Mouse (Mus musculus): ENCODE measurements at regions not wholly inside any gene's neighbourhood (a gene's known extent, or its start where the extent isn't known, plus 50 kb on each side); places are given as distances from the start of the nearest gene placed in this dataset.

DNA sequence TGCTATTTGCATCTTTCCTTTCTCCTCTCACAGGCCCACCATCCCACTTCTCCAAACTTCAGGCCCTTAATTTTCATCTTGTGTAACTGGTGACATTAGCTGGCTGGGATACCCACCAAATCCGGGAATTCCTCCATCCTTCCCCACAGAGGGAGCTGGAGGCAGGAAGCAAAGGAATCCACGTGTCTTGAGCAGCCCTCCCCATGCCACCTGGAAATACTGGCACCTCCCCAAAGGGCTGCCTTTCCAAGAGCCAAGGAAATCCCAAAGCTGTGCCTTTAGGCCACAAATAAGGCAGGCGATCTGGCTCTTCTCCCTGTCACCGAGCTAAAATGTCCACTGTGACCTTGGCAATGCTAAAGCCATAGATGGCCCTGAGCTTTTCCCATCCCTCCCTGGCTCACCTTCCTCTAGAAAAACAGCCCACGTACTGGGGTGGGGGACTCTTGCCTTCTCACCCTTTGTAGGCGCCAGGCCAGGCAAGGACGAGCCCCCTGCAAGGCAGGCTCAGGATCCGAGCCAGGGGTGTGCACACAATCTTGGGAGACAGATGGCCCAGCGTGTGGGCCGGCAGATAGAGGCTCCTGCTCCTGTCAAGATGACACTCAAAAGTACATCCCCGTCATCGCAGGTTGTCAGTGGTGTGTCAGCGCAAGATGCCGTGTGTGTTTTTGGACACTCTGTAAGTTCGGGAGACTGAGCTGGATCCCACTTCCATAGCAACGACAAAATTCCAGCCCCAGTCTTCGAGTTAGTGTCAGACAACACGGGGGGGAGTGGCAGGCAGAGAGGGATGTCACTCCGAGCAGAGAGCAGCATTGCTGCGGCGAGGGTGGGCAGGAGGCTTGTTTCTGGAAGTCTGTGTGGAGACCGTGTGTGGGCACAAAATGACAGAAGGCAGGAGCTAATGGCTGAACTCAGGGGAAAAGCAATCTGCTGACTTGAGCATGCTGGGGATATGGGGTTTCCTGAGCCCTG lies 414.4 kb downstream of the Gm45692 start:
- no peak for DNase-seq

DNA sequence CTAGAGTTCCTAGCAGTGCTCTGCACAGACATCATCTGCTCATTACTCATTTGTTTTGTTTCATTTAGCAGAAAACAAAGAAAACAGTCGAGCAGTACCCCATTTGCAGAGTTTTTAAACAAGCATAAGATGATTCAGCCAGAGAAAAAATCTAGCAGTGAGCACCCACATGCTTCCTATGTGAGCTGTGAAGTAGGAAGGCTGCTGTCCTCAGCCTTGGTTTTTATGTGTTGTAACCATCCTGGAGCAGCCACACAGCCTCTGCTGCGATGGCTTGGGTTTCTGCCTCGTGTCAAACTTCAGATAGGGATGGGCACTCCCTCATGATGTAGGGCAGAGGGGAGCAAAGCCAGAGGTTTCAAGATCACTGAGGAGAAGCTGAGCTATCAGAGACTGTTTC lies 416.5 kb downstream of the Gm45692 start:
- no peak for DNase-seq

DNA sequence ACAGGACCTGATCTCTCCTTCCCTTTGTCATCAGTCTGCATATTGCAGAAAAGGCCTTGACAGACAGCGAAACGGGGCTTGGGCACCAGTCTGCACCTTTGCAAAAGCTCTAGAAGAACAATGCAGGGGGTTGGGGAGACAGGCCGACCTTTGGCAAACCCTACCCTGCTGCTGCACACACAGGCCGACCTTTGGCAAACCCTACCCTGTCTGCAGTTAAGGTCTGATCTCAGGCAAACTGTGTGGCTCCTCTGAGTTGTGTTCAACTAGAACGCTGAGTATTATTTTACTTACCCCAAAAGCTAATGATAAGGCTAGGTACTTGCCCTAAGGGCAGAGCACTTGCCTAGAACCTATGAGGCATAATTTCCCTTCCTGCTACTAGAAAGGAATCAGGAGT lies 423.4 kb upstream of the Zfp703 start:
- no peak for DNase-seq

DNA sequence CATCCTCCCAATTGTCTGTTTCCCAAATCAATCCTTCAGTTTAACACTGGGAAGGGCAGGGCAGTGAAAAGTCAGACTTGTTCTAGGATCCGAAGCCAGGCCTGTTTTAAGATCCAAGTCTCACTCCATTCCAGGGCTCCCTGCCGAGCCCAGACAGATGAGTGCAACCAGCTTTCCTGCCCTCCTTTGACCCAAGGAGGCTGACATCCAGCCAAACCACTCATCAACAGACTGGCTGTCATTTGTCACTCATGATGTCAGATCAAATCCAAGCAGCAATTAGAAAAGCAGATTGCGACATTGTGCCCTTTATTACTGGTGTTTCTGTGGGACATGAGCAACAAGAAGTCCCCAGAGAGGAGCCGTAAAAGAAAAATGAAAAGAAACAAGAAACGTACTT lies 417.9 kb upstream of the Zfp703 start:
- DNase-seq = no peak

DNA sequence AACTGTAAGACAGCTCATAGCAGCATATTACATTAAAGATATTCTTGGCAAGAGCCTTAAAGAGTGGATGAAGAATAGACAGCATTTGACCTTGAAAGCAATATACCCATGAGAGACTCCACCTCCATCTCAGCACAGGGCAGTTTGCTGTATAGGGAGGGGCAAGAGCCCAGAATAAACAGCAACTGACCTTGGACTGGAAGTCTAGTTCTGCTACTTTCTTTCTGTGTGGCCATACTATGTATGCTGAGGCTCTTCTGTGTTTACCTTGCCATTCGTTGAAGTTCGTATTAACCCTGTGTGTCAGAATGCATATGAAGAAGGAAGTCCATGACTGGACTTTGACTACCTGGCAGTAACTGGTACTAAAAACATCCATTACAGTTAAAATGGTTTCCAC lies 414.0 kb upstream of the Zfp703 start:
- no peak for DNase-seq

DNA sequence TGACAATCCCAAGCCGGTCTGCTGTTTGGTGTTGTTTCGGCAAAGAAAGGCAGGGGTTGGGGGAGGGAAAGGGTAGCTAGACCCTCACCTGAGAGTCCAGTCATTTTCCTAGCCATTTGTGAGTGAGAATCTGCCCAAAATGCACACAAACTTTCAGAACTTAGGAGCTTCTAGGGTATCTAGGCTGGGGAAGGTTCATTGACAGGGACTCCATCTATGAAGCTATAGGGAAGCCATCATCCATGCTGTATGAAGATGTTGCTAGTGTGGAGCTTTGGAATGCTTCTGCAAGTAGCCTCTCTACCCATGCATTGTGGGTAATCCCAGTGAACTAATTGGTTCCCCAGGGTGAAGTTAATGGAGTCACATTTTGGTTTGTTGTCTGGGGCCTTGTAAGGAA lies 412.9 kb upstream of the Zfp703 start:
- no peak for DNase-seq

DNA sequence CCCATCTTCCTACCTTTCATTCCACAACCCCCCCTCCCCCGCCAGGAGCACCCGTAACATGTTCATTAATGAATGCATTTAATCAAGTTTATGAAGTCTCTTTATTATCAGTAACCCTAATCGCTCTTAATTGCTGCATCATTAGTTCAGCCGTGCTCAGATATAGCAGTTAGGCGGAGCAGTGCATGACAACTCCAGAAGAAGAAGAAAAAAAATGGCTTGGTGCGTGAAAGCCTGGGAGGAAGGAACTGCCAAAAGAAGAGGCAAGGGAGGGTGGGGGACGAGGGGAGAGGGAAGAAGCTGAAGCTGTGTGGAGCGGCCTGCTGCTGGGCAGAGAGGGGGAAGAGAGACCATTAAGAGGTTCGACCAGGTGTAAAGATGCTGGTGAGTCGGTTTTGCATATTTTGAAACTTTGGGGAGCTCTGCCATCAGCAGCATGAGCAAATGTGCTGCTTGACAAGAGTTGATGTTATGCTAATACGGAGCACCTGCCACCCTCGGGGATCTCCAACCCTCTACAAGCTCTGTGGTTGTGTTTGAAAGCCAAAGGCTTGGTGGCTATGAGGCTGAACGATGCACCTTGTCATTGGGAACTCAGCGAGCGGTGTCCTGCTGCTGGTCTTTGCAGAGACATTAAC lies 408.6 kb upstream of the Zfp703 start:
- DNase-seq = no peak

DNA sequence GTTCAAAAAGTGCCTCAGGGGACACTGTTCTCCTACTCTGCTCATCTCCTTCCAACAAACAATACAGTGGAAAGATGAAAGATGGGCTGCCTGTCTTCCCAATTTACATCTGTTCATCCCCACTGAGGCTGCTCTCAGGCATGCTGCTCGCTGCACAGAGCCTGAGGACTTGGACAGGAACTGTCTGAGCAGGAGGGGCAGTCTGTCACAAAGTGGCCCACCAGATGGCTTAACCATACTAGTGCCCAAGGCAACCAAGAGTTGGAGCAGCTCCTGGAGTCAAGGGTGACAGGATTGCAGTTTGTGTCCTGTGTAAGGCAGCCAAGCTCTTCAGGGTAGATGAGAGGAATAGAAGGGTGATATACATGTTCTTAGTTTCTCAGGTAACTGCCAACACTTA lies 388.3 kb upstream of the Zfp703 start:
- DNase-seq = no peak

DNA sequence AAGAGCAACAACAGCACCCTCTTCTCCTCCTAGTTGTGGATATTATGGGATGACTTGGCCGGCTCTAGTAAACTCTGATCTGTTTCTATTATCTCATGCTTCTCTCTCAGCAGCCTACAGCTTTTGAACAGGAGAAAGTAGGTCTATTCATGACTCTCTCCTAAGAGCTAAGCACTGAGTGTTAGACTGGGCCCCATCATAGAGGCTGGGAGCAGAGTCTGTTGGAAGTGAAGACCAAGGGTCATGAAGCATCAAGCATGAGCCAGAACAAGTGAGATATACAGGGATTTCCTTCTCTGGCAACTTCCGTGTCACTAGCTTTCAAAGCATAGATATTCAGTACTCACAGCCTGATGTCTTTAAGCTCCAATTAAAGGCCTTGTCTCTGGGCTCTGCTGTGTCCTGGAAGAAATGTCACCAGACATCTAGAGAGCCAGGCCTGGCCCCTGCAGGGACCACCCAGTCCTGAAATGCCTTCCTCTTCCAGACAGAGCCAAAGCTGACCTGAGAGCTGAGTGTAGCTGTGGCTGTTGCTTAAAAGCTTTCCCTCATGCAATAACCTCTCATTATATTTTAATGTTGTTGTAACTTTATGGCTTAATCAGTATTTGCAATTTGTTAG lies 386.4 kb upstream of the Zfp703 start:
- no peak for DNase-seq

DNA sequence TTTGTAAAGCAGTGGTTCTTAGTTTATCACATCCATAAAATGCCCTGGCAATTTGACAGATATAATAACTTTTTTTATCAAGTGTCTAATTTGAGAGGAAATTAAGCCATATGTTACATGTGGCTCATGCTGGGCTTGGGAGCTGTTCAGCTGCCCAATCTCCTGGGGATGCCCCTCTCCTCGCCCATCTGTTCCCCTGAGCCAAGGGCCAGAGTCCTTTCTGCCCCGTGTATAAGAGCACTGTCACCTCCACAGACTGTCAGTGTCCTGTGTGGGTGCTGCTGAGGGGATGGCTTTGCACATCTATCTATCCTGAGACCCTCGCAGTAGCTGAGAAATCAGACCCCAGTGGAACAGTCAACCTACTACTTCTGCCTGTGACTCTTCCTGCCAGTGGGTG lies 385.9 kb upstream of the Zfp703 start:
- no peak for DNase-seq

DNA sequence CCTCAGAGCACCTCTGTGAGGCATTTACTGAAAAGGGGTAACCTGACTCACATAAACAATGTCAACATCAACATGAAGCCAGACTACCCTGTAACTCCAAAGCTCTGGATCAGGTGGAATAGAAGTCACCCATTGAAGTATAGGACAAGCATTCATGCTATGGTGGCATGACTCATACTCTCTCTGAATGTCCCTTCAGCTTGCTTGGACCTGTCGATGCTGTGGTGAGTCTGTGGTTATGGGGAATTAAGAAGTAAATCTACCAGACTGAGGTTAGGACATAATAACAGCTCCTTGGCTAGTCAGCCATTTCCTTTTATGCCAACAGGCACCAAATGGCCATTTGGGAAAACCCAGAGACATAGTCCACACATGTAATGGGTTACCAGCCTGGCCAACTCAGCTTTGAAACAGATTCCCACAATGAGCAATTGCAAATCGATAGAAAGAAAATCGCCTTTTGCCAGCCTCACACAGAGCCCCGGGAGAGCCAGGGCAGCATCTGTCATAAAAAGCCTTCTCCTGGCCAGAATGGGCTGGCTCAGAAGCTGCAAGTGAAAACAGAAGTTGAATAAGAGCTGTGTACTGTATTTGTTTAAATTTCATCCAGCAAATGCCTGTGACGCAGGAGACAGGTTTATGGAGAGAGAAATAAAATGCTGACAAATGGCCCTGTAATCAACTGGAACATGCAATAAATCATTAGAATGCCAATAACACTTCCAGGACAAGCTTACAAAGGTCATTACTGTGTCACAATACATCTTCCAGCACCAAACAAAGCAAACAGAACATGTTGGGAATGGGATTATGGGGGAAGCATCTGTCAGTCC lies 383.4 kb upstream of the Zfp703 start:
- DNase-seq = no peak

DNA sequence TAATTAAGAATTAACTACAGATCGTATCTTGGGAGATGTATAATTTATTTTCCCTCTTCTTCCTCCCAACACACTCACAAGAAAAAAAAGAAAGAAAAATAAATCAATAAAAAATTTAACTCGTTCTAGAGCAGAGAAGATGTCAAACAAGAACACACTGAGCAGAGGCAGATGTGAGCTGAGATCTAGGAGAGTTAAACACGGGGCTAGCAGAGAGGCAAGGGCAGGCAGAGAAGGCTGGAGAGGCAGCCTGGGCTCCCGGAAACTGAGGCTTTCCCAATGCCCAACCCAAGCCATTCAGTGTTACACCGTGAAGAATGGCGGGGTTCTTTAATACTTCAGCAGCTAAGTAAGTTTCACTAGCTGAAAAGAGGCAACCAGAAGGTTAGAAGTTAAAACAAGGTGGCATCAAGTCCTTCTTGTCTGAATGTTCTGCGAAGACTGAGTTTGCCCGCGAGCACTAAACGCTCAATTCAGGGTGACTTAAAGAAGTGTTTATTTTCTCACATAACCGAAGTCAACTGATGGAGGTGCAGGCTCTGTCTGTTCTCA lies 382.7 kb upstream of the Zfp703 start:
- no peak for DNase-seq

DNA sequence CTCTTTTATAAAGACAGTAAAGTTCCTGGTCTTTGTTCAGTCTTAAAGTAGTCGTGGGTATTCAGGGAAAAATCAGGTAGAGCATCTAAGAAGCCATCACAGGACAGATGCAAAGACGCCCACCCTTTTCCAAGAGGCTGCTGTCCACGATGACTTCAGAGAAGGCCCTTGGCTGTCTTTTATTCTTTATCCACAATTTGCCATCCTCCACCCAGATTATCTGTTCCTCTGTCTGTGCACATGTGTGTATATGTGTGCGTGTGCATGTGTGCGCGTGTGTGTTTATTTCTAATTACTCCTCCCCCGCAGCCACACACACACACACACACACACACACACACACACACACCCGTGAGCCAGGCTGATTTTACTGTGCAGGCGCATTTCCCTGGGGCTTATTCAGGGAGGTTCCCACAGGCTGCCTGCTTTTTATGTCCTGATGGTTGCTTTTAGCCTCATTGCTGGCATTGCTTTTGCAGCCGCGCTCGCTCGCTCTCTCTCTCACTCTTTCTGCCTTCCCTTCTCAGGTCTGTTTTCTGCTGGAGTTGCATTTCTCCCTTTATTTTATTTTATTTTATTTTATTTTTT lies 381.6 kb upstream of the Zfp703 start:
- DNase-seq = no peak

DNA sequence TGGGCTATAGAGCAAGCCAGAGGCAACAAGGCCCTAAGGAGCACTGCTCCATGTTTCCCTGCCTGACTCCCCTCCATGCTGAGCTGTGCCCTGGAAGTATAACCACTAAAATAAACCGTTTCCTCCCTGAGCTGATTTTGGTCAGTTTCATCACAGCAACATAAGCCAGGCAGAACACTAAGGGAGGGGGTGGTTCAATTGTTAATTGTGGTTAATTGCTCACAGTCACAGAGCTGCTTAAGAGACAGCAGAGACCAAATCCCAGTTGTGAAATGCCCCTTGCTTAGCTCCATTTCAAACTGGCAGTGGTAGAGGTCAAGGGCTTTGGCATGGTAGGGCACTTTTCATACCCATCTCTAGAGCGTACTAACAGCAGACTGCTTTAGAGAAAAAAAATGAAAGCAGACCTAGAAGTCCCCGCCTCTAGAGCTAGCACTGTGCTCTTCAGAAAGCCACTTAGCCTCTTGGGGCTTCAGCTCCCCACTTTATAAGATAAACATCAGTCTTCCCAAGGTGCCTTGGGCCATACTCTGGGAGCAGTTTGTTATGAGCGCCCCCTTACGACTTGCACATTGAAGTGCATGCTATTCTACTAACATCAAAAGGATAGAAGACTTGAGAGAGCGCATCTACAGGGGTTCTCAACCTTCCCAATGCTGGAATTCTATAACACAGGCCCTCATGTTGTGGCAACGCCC lies 380.3 kb upstream of the Zfp703 start:
- no peak for DNase-seq

DNA sequence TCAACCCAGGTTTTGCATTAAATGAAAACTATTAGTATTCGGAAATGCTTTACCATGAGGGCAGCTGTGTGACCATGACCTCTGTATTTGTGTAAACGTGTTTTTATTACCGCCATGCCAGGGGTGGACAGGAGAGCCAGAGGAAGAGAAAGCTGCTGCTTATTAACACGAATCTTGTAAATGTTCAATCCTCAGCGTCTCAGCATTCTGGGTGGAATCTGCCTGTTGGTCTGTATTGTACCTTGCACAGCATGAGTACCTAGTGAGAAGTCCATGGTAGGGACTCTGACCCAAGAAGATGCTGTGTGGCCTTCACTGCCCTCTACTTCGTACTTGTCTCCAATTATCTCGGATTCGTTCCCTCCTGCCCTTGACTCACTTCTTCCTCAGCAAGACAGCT lies 378.6 kb upstream of the Zfp703 start:
- DNase-seq = no peak

DNA sequence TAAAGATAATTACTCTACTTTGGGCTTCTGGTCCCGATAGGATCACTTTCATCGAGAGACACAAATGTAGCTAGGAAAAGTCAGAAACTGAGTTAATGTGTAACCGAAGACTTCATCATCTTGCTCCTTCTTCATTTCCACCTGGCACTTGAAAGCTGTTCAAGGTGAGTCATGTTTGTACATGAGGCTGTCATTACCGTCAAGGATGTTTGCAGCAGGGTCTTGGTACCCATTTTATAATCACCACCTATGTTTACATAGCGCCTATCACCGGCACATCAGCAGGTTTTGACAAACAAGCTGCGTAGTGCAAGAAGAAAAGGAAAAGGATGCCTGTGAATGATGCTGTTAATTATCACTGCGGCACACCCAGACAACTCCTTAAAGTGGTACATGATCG lies 377.0 kb upstream of the Zfp703 start:
- DNase-seq = no peak

DNA sequence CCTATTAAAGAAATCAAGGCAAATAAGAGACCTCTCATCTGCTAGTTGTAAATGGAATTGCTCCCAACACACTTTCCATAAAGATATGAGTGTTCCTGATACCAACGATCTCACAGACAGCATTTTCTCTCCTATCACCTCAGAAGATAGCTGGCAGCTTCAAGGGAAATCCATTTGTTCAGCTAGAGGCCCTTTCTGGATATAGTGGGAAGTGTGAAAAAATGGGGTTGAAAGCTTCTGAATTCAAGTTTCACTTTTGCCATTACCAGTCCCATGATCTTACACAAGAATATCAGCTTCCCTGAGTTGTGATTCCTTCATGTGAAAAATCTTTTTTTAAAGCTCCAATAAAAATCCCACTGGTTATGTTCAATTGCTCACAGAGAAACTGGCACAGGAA lies 369.1 kb upstream of the Zfp703 start:
- no peak for DNase-seq

DNA sequence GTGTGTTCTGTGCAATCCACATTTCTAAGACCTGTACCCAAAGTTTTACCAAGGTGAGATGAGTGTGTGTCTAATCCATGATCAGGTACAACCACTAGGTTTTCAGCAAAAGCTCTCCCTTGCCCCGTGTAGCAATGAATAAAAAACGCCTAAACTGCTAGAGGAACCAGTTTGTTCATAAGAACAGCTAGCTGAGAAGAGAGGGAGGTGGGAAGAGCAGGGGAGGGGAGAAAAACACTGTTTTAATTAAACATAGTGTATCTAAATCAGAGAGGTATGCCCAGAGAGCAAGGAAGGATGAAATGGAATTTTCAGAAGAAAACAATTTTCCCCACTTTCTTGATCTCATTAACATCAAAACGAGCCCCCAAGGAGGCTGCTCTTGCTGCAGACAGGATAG lies 368.5 kb upstream of the Zfp703 start:
- DNase-seq = no peak

DNA sequence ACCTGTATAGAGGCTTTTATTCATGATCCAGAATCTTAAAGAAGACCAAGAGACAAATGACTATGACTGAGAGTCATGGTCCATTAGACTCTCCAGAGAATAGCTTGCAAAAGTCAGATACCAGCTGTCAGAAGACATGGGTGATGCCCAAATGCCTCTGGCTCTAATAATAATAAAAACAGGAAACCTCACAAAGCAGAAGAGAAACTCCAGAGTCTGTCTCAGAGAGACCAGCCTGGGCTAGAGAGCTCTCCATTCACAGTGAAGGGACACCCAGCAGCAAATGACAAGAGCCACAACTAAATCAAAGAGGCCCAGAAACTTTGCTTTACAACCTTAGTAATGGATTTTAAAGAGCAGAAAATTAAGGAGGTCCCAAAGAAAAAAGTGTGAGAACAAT lies 365.0 kb upstream of the Zfp703 start:
- DNase-seq = no peak

DNA sequence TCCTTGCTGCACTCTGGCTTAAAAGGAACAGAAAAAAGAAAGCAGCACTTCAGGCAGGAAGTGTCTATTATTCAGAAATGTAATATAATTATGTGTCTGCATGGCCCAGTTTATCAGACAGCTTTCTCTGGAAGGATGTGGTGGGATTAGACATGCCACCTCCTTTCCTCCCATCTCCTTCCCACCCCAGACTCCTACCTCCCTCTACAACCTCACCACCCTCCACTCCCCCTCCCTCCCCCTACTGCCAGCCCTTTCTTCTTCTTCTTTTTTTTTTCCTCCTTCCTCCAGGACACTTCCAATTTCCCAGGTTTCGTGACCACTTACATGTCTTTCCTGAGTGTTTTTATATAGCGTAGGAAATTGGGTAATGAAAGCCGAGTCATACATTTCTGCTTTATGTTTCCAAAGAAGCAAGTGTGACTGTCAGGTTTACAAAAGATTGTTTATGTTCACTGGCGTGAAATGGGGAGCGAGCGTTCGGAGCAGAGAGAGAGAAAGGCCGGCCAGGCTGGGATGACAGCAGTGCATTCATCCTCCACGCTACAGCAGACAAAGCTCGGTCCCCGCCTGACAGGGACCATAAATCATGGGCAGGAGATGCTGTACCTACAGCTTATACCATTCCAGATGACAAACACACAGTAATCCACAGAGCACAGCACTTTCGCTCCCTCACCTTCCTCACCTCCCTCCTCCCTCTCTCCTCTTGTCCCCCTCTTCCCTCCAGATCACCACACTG lies 354.6 kb upstream of the Zfp703 start:
- no peak for DNase-seq

DNA sequence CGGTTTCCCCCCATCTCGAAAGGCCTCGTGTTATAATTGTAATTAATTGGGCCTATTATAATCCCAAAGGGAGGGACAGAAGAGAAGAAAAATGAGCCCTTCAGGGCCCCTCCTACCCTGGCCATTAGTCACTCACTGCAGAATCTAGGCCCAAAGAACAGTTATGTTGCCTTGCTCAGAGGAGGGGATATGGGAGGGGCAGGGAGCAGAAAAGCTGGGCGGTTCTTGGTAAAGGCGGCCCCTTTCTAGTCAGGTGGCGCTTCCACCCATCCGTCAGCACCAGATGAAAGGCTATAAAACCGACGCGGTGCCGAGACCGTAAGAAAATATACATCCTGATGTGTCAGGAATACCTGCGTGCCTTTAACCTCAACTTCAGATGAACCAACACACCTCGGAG lies 350.9 kb upstream of the Zfp703 start:
- no peak for DNase-seq
